Mouse (Mus musculus) embryonic fibroblast, embryonic 13.5 days (primary cell): ENCODE measurements around the gene Serinc2.

Experiments
- CTCF ChIP-seq: IDR thresholded peaks from 2 replicates; pipeline ENCODE4 v1.5.1; 2011; ENCODE audit warnings: mild to moderate bottlenecking, control low read depth, low read length, moderate library complexity, borderline replicate concordance; ENCODE audit not compliant: insufficient read depth
- POLR2A ChIP-seq: IDR thresholded peaks from 2 replicates; pipeline ENCODE4 v1.6.1; 2011; ENCODE audit warnings: low read depth, mild to moderate bottlenecking, control low read depth, low read length, moderate library complexity

- TF ChIP-seq CTCF: no peak
- TF ChIP-seq POLR2A: no peak
These were observed 65.1 kb downstream of the Serinc2 start for GRCm38 (mm10) chr4:130213857-130214256.
